Comparison of ENCODE assay signal across 9 mouse cellular contexts in the genomic region with DNA sequence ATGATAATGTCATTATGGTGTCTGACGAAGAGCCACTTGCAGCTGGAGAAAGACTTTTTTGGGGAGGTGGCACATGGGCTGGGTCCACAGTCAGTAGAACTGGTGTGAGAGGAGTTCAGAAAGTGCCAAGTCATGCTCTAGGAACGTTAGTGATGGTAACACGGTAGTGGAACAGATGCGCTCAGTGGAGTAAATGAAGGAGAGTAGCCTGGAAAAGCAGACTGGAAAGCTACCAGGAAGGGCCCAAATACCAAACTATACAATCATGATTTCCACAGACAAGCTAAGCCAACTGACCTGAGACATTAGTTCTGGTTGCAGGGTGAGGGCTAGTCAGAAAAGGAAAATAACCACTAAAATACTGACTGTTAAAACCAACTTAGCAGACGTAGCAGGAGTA. TPM values are rescaled to one million over a fixed set of nuclear protein-coding genes. Genes with fewer than 3 reads are reported as not detected.
DNase-seq lines count a peak whose midpoint lies in the region; ATAC-seq lines count a peak whose summit lies in the region.
"Had no signal": no experiment of that assay in that cellular context is flagged by ENCODE, and none has a peak within 500 bp of the region (broad histone marks: within the 10 kb centered on the region; RNA-seq: fewer than 3 reads in every experiment).

No protein-coding gene starts in this region.

- peaks cover 12% of the 10 kb centered on the region for H3K27me3 ChIP-seq in heart, embryonic 11.5 days (ENCODE audit: control insufficient read depth, insufficient read depth, low read length)
- H3K27me3 ChIP-seq in limb, embryonic 12.5 days = peaks cover 25% of the 10 kb centered on the region
- H3K27me3 ChIP-seq in neural tube, embryonic 15.5 days (replicated peaks) = peaks cover 18% of the 10 kb centered on the region

- ATAC-seq in heart, embryonic 11.5 days (replicated peaks; ENCODE audit: insufficient number of reproducible peaks, low FRiP score, low TSS enrichment) = no peak
- peak; percentile 83 for ATAC-seq in erythroid progenitor cell, adult 5-6 weeks (replicated peaks; ENCODE audit: low FRiP score, poor library complexity, severe bottlenecking)
- no peak for ATAC-seq in limb, embryonic 12.5 days (ENCODE audit: insufficient number of reproducible peaks, insufficient read depth, low FRiP score, low TSS enrichment, low read depth)
- no peak for ATAC-seq in neural tube, embryonic 15.5 days (ENCODE audit: low FRiP score)

- peak overlapping the region; percentile 62; the same call in 1 of the 2 replicates for H3K9ac ChIP-seq in heart, embryonic 11.5 days (ENCODE audit: low read depth, low read length)
- peak overlapping the region; percentile 94 for H3K9ac ChIP-seq in limb, embryonic 12.5 days (replicated peaks)
- peak overlapping the region; percentile 40 for H3K9ac ChIP-seq in neural tube, embryonic 15.5 days (replicated peaks)

- H3K4me2 ChIP-seq in heart, embryonic 11.5 days = peak overlapping the region; percentile 66
- peak overlapping the region; percentile 75 for H3K4me2 ChIP-seq in limb, embryonic 12.5 days
- peak overlapping the region; percentile 68 for H3K4me2 ChIP-seq in neural tube, embryonic 15.5 days

- DNase-seq in heart, adult 8-10 months (ENCODE audit: low spot score) = no peak
- peak; percentile 54 for DNase-seq in MN1 (ENCODE audit: low spot score)
- DNase-seq in urinary bladder, postnatal 36 days (ENCODE audit: low spot score in 2 of 2) = no peak
- no peak for DNase-seq in adrenal gland, postnatal 14 days

- peaks cover 9% of the 10 kb centered on the region for H3K36me3 ChIP-seq in heart, embryonic 11.5 days (ENCODE audit: control insufficient read depth, insufficient read depth, low read length)
- H3K36me3 ChIP-seq in limb, embryonic 12.5 days = peaks cover 19% of the 10 kb centered on the region
- peaks cover 16% of the 10 kb centered on the region for H3K36me3 ChIP-seq in neural tube, embryonic 15.5 days

- H3K4me1 ChIP-seq in heart, embryonic 11.5 days (ENCODE audit: control insufficient read depth, insufficient read depth, low read length) = peaks cover 20% of the 10 kb centered on the region
- peaks cover 25% of the 10 kb centered on the region for H3K4me1 ChIP-seq in limb, embryonic 12.5 days (replicated peaks)
- H3K4me1 ChIP-seq in neural tube, embryonic 15.5 days = peaks cover 41% of the 10 kb centered on the region

- peak overlapping the region; percentile 89 for H3K4me3 ChIP-seq in heart, embryonic 11.5 days (ENCODE audit: low read depth, low read length)
- H3K4me3 ChIP-seq in limb, embryonic 12.5 days (replicated peaks) = peak overlapping the region; percentile 81
- H3K4me3 ChIP-seq in neural tube, embryonic 15.5 days (replicated peaks) = peak overlapping the region; percentile 93

- H3K27ac ChIP-seq in heart, embryonic 11.5 days (ENCODE audit: low read depth, low read length) = peak overlapping the region; percentile 46
- no peak overlapping the region for H3K27ac ChIP-seq in limb, embryonic 12.5 days
- H3K27ac ChIP-seq in neural tube, embryonic 15.5 days (replicated peaks) = no peak overlapping the region

- no peaks in the 10 kb centered on the region for H3K9me3 ChIP-seq in heart, embryonic 11.5 days (replicated peaks; ENCODE audit: control insufficient read depth, low read length)
- H3K9me3 ChIP-seq in limb, embryonic 12.5 days = no peaks in the 10 kb centered on the region
- H3K9me3 ChIP-seq in neural tube, embryonic 15.5 days (replicated peaks) = no peaks in the 10 kb centered on the region

- 36% methylated on average over 5 of the region's 5 CpGs for WGBS in heart, embryonic 11.5 days (ENCODE audit: insufficient replicate concordance)
- 45% methylated on average over 5 of the region's 5 CpGs for WGBS in limb, embryonic 12.5 days
- WGBS in neural tube, embryonic 15.5 days = 28% methylated on average over 5 of the region's 5 CpGs

RNA-seq across cellular contexts. Expression of a gene that starts 4.5 kb away (rescaled TPM):
- polyA plus RNA-seq in heart, embryonic 11.5 days (2014; fragmentation: Nextera tagmentation; extraction: Ambion mirVana) = 0.14 TPM in 1 of 2 replicates, not detected in the other
- total RNA-seq in heart, adult 8-10 months (2022) = 1 to 10 TPM in 2 of 4 experiments, under 1 TPM in 2; 0.87 to 2.1 (median 1.1) TPM
- total RNA-seq in erythroid progenitor cell, adult 5-6 weeks (2015; ENCODE audit: low replicate concordance) = not detected in 2 replicates
- not detected in 2 replicates for total RNA-seq in erythroid progenitor cell, adult 5-6 weeks (2017; ENCODE audit: low replicate concordance)
- polyA plus RNA-seq in limb, embryonic 12.5 days (2016; fragmentation: Nextera tagmentation; extraction: Ambion mirVana) = 0.15 TPM in 1 of 2 replicates, not detected in the other
- polyA plus RNA-seq in neural tube, embryonic 15.5 days (2015; fragmentation: Nextera tagmentation; extraction: Ambion mirVana) = 0.32 and 1.2 TPM in 2 replicates
- total RNA-seq in adrenal gland, postnatal 14 days (2021) = 0.38 and 6.5 TPM in 2 replicates
- polyA plus RNA-seq: spleen, adult 2 months had no signal

RNA-seq across cellular contexts. Expression of a gene that starts 5.1 kb away (rescaled TPM):
- 68.0 and 71.6 TPM in 2 replicates for polyA plus RNA-seq in heart, embryonic 11.5 days (2014; fragmentation: Nextera tagmentation; extraction: Ambion mirVana)
- 10 to 100 TPM; 11.2 to 13.0 (median 11.9) TPM for total RNA-seq in heart, adult 8-10 months (2022)
- total RNA-seq in erythroid progenitor cell, adult 5-6 weeks (2015; ENCODE audit: low replicate concordance) = 56.6 and 66.0 TPM in 2 replicates
- total RNA-seq in erythroid progenitor cell, adult 5-6 weeks (2017; ENCODE audit: low replicate concordance) = 37.2 and 65.2 TPM in 2 replicates
- 104 TPM in 2 replicates for polyA plus RNA-seq in limb, embryonic 12.5 days (2016; fragmentation: Nextera tagmentation; extraction: Ambion mirVana)
- 88.9 and 97.3 TPM in 2 replicates for polyA plus RNA-seq in neural tube, embryonic 15.5 days (2015; fragmentation: Nextera tagmentation; extraction: Ambion mirVana)
- total RNA-seq in adrenal gland, postnatal 14 days (2021) = 32.2 and 39.5 TPM in 2 replicates

RNA-seq across cellular contexts. Expression of a gene that starts 36.9 kb away (rescaled TPM):
- not detected in 2 replicates for polyA plus RNA-seq in heart, embryonic 11.5 days (2014; fragmentation: Nextera tagmentation; extraction: Ambion mirVana)
- not detected for total RNA-seq in heart, adult 8-10 months (2022)
- total RNA-seq in erythroid progenitor cell, adult 5-6 weeks (2015; ENCODE audit: low replicate concordance) = 1.3 TPM in 1 of 2 replicates, not detected in the other
- not detected in 2 replicates for total RNA-seq in erythroid progenitor cell, adult 5-6 weeks (2017; ENCODE audit: low replicate concordance)
- polyA plus RNA-seq in limb, embryonic 12.5 days (2016; fragmentation: Nextera tagmentation; extraction: Ambion mirVana) = 0.13 and 0.17 TPM in 2 replicates
- polyA plus RNA-seq in neural tube, embryonic 15.5 days (2015; fragmentation: Nextera tagmentation; extraction: Ambion mirVana) = not detected in 2 replicates
- not detected in 2 replicates for total RNA-seq in adrenal gland, postnatal 14 days (2021)
- polyA plus RNA-seq: spleen, adult 2 months had no signal

RNA-seq across cellular contexts. Expression of a gene that starts 43.6 kb away (rescaled TPM):
- 46.9 and 61.2 TPM in 2 replicates for polyA plus RNA-seq in heart, embryonic 11.5 days (2014; fragmentation: Nextera tagmentation; extraction: Ambion mirVana)
- total RNA-seq in heart, adult 8-10 months (2022) = 10 to 100 TPM; 41.3 to 48.6 (median 45.1) TPM
- 92.6 and 93.5 TPM in 2 replicates for total RNA-seq in erythroid progenitor cell, adult 5-6 weeks (2015; ENCODE audit: low replicate concordance)
- total RNA-seq in erythroid progenitor cell, adult 5-6 weeks (2017; ENCODE audit: low replicate concordance) = 95.5 and 121 TPM in 2 replicates
- polyA plus RNA-seq in limb, embryonic 12.5 days (2016; fragmentation: Nextera tagmentation; extraction: Ambion mirVana) = 83.0 and 86.8 TPM in 2 replicates
- 101 and 102 TPM in 2 replicates for polyA plus RNA-seq in neural tube, embryonic 15.5 days (2015; fragmentation: Nextera tagmentation; extraction: Ambion mirVana)
- total RNA-seq in adrenal gland, postnatal 14 days (2021) = 67.5 and 75.5 TPM in 2 replicates

RNA-seq across cellular contexts. Expression of a gene that starts 44.1 kb away (rescaled TPM):
- polyA plus RNA-seq in heart, embryonic 11.5 days (2014; fragmentation: Nextera tagmentation; extraction: Ambion mirVana) = 2.7 and 5.3 TPM in 2 replicates
- total RNA-seq in heart, adult 8-10 months (2022) = 1 to 10 TPM in 2 of 4 experiments, under 1 TPM in 2; 0.66 to 1.5 (median 1.2) TPM
- 2.5 TPM in 1 of 2 replicates, not detected in the other for total RNA-seq in erythroid progenitor cell, adult 5-6 weeks (2015; ENCODE audit: low replicate concordance)
- 1.4 and 2.2 TPM in 2 replicates for total RNA-seq in erythroid progenitor cell, adult 5-6 weeks (2017; ENCODE audit: low replicate concordance)
- polyA plus RNA-seq in limb, embryonic 12.5 days (2016; fragmentation: Nextera tagmentation; extraction: Ambion mirVana) = 0.61 and 1.0 TPM in 2 replicates
- polyA plus RNA-seq in neural tube, embryonic 15.5 days (2015; fragmentation: Nextera tagmentation; extraction: Ambion mirVana) = 2.2 and 3.5 TPM in 2 replicates
- 4.3 and 5.0 TPM in 2 replicates for total RNA-seq in adrenal gland, postnatal 14 days (2021)

Comparison
In these comparisons a context has a peak if more than half of its experiments do, and no peak if none do; other contexts are left out.
1. H3K9ac ChIP-seq: peak in every context shown above with its lines; median percentile 94 in limb, embryonic 12.5 days; 62 in heart, embryonic 11.5 days; 40 in neural tube, embryonic 15.5 days.